Mouse (Mus musculus) neural tube, embryonic 11.5 days (tissue): ENCODE data around the gene Rab33b. TPM values are rescaled to one million over a fixed set of nuclear protein-coding genes. Genes with fewer than 3 reads are reported as not detected.

Source experiments
- ATAC-seq: fragments of 200-750 bp; cut with Nextera tagmentation; 2 replicates; pipeline ENCODE4 v1.8.0; 2017; ENCODE audit warnings: moderate number of reproducible peaks, mild to moderate bottlenecking, moderate TSS enrichment, moderate library complexity; ENCODE audit not compliant: insufficient read depth, low FRiP score, low TSS enrichment
- DNase-seq: peaks from one replicate; pipeline ENCODE4 v3.0.0-alpha.2; 2015; ENCODE audit warnings: low spot score
- H3K27ac ChIP-seq: fragments of 300-500 bp; sonication (generic); 2 replicates; pipeline ENCODE4 v1.5.1; 2014; ENCODE audit warnings: low read depth, mild to moderate bottlenecking, low read length
- H3K27me3 ChIP-seq: fragments of 300-500 bp; sonication (generic); 2 replicates; pipeline ENCODE4 v1.6.1; 2014; ENCODE audit warnings: mild to moderate bottlenecking, low read length, mixed read lengths; ENCODE audit not compliant: control insufficient read depth, insufficient read depth
- H3K36me3 ChIP-seq: fragments of 300-500 bp; sonication (generic); 2 replicates; pipeline ENCODE4 v1.6.1; 2014; ENCODE audit warnings: mild to moderate bottlenecking, low read length, moderate library complexity, mixed read lengths; ENCODE audit not compliant: control insufficient read depth, insufficient read depth
- H3K4me1 ChIP-seq: fragments of 300-500 bp; sonication (generic); 2 replicates; pipeline ENCODE4 v1.6.1; 2014; ENCODE audit warnings: low read length, mixed read lengths; ENCODE audit not compliant: control insufficient read depth, insufficient read depth
- H3K4me2 ChIP-seq: fragments of 300-500 bp; sonication (generic); 2 replicates; pipeline ENCODE4 v1.6.1; 2014; ENCODE audit warnings: low read depth, mild to moderate bottlenecking, moderate library complexity
- H3K4me3 ChIP-seq: fragments of 300-500 bp; sonication (generic); 2 replicates; pipeline ENCODE4 v1.5.1; 2014; ENCODE audit warnings: low read depth, low read length
- H3K9ac ChIP-seq: fragments of 300-500 bp; sonication (generic); 2 replicates; pipeline ENCODE4 v1.6.1; 2014; ENCODE audit warnings: mild to moderate bottlenecking, low read length
- H3K9me3 ChIP-seq: fragments of 300-500 bp; sonication (generic); 2 replicates; pipeline ENCODE4 v1.6.1; 2016; ENCODE audit warnings: low read length; ENCODE audit not compliant: control insufficient read depth
- WGBS: fragments of 180-500 bp; shearing (Covaris S2); extraction: QIAGEN DNeasy Blood & Tissue Kit; methylation state at CpG from one replicate; pipeline ENCODE4 v1.1.7; 2014; 5-methylcytosine and 5-hydroxymethylcytosine counted together
- polyA plus RNA-seq: library from polyadenylated mRNA; unstranded; fragments of >200 nt; fragmentation: Nextera tagmentation; extraction: Ambion mirVana; gene quantifications from 2 replicates; pipeline ENCODE4 v1.2.1, GENCODE M21; 2014

The Rab33b gene
- polyA plus RNA-seq, 1 experiment from 2014 or later = 13.4 TPM

- WGBS = 96% methylated on average over 9 of the region's 9 CpGs
- Histone ChIP-seq H3K36me3 (peaks cover 6% of the 10 kb centered on the region), H3K4me1 (no peaks in the 10 kb centered on the region), H3K27me3 (no peaks in the 10 kb centered on the region), H3K9me3 (no peaks in the 10 kb centered on the region), H3K27ac (no peak overlapping the region), H3K9ac (no peak overlapping the region), H3K4me2 (no peak overlapping the region), H3K4me3 (no peak overlapping the region)
- DNase-seq = no peak
- ATAC-seq = no peak
Observed at GRCm38 (mm10) chr3:51540659-51541058, 56.9 kb downstream of the Rab33b start.

GRCm38 (mm10) chr3:51544442-51545128 is 60.9 kb downstream of the Rab33b start:
- DNase-seq (no peak), ATAC-seq (no peak)
- peaks cover 2% of the 10 kb centered on the region; the same call in 1 of the 2 replicates for H3K36me3 ChIP-seq
- H3K9ac ChIP-seq = no peak overlapping the region
- no peak overlapping the region for H3K4me3 ChIP-seq
- H3K27me3 ChIP-seq = no peaks in the 10 kb centered on the region
- 89% methylated on average over 19 of the region's 19 CpGs for WGBS
- no peak overlapping the region for H3K27ac ChIP-seq
- no peak overlapping the region for H3K4me2 ChIP-seq
- H3K9me3 ChIP-seq = no peaks in the 10 kb centered on the region
- no peaks in the 10 kb centered on the region for H3K4me1 ChIP-seq

Other genes starting within 250 kb of the Rab33b start
- 38.4 and 47.3 TPM in 2 replicates for gene Elf2, start 143.3 kb upstream of the Rab33b start, polyA plus RNA-seq
- gene Mgarp, start 87.2 kb upstream of the Rab33b start, polyA plus RNA-seq = 4.2 and 6.7 TPM in 2 replicates
- 654 and 724 TPM in 2 replicates for gene Ndufc1, start 74.9 kb upstream of the Rab33b start, polyA plus RNA-seq
- 46.8 and 51.7 TPM in 2 replicates for gene Naa15, start 68.8 kb upstream of the Rab33b start, polyA plus RNA-seq
- 4.2 and 4.8 TPM in 2 replicates for gene Setd7, start 77.0 kb downstream of the Rab33b start, polyA plus RNA-seq
- gene Mgst2, start 176.4 kb downstream of the Rab33b start, polyA plus RNA-seq = 0.58 and 1.9 TPM in 2 replicates